In genomic region chr14:86684585-86685503, GRCm38 (mm10) we compare ENCODE assay signal across 10 mouse cellular contexts.
DNase-seq lines count a peak whose midpoint lies in the region; ATAC-seq and TF ChIP-seq lines count a peak whose summit lies in the region.
"Had no signal": no experiment of that assay in that cellular context is flagged by ENCODE, and none has a peak within 500 bp of the region (broad histone marks: within the 10 kb centered on the region; RNA-seq: fewer than 3 reads in every experiment).

No protein-coding gene starts in this region.

- H3K9me3 ChIP-seq in heart, embryonic 12.5 days (replicated peaks), result no peaks in the 10 kb centered on the region
- H3K9me3 ChIP-seq in forebrain, embryonic 12.5 days, result no peaks in the 10 kb centered on the region
- no peaks in the 10 kb centered on the region for H3K9me3 ChIP-seq in midbrain, embryonic 16.5 days (replicated peaks; ENCODE audit: control insufficient read depth, low read length, poor library complexity, severe bottlenecking)

- no peak for ATAC-seq in heart, embryonic 12.5 days (ENCODE audit: insufficient number of reproducible peaks, low FRiP score)
- peak; percentile 51 for ATAC-seq in forebrain, embryonic 12.5 days (ENCODE audit: low FRiP score)
- peak; percentile 70 for ATAC-seq in midbrain, embryonic 16.5 days

- H3K9ac ChIP-seq in heart, embryonic 12.5 days, result no peak overlapping the region
- no peak overlapping the region for H3K9ac ChIP-seq in forebrain, embryonic 12.5 days
- peak overlapping the region; percentile 18; the same call in 1 of the 2 replicates for H3K9ac ChIP-seq in midbrain, embryonic 16.5 days (ENCODE audit: low read depth, low read length)

- H3K4me3 ChIP-seq in heart, embryonic 12.5 days, result no peak overlapping the region
- no peak overlapping the region for H3K4me3 ChIP-seq in forebrain, embryonic 12.5 days (replicated peaks)
- no peak overlapping the region for H3K4me3 ChIP-seq in lung, adult 2 months (replicated peaks; ENCODE audit: extremely low read depth, low read depth, low read length)
- no peak overlapping the region for H3K4me3 ChIP-seq in midbrain, embryonic 16.5 days (ENCODE audit: low read depth, low read length)
- H3K4me3 ChIP-seq: erythroblast, embryonic 14.5 days had no signal

- H3K4me2 ChIP-seq in heart, embryonic 12.5 days, result peak overlapping the region; percentile 3; the same call in 1 of the 2 replicates
- H3K4me2 ChIP-seq in forebrain, embryonic 12.5 days, result no peak overlapping the region
- H3K4me2 ChIP-seq in midbrain, embryonic 16.5 days (ENCODE audit: low read length), result peak overlapping the region; percentile 40

- H3K4me1 ChIP-seq in heart, embryonic 12.5 days (replicated peaks), result peaks cover 8% of the 10 kb centered on the region
- peaks cover 6% of the 10 kb centered on the region; the same call in 1 of the 2 replicates for H3K4me1 ChIP-seq in forebrain, embryonic 12.5 days
- H3K4me1 ChIP-seq in lung, adult 2 months (ENCODE audit: control insufficient read depth, insufficient read depth, low read length), result no peaks in the 10 kb centered on the region; the same call in 1 of the 2 replicates
- peaks cover 10% of the 10 kb centered on the region for H3K4me1 ChIP-seq in midbrain, embryonic 16.5 days (ENCODE audit: control insufficient read depth, insufficient read depth, low read length)

- H3K27me3 ChIP-seq in heart, embryonic 12.5 days (replicated peaks), result no peaks in the 10 kb centered on the region
- no peaks in the 10 kb centered on the region for H3K27me3 ChIP-seq in forebrain, embryonic 12.5 days
- no peaks in the 10 kb centered on the region for H3K27me3 ChIP-seq in midbrain, embryonic 16.5 days (ENCODE audit: control insufficient read depth, insufficient read depth, low read depth, low read length)

- DNase-seq in heart, postnatal 14 days, result no peak
- DNase-seq in lung, adult 2 months, result peak; percentile 10
- no peak for DNase-seq in adipocyte (ENCODE audit: low spot score)
- no peak for DNase-seq in gastrocnemius, postnatal 10 days
- no peak for DNase-seq in adrenal gland, adult 8-10 months
- DNase-seq: cerebellum, adult 9-11 months had no signal

- TF ChIP-seq POLR2A in lung, adult 2 months (IDR thresholded peaks at IDR 0.05; ENCODE audit: borderline replicate concordance, extremely low read depth, low read depth, low read length), result no peak

- intact Hi-C loops in heart, postnatal 14 days (cut with DNase I), result no loop called here

- WGBS in heart, embryonic 12.5 days, result 39% methylated on average over 11 of the region's 11 CpGs
- WGBS in forebrain, embryonic 12.5 days, result 62% methylated on average over 11 of the region's 11 CpGs
- 30% methylated on average over 11 of the region's 11 CpGs for WGBS in lung, adult 2 months
- WGBS in midbrain, embryonic 16.5 days, result 25% methylated on average over 11 of the region's 11 CpGs

- no peak overlapping the region for H3K27ac ChIP-seq in heart, embryonic 12.5 days (ENCODE audit: poor library complexity, severe bottlenecking)
- no peak overlapping the region for H3K27ac ChIP-seq in forebrain, embryonic 12.5 days
- peak overlapping the region; percentile 68 for H3K27ac ChIP-seq in midbrain, embryonic 16.5 days (ENCODE audit: low read length)

- no peaks in the 10 kb centered on the region for H3K36me3 ChIP-seq in heart, embryonic 12.5 days
- H3K36me3 ChIP-seq in forebrain, embryonic 12.5 days (replicated peaks), result no peaks in the 10 kb centered on the region
- no peaks in the 10 kb centered on the region for H3K36me3 ChIP-seq in midbrain, embryonic 16.5 days (ENCODE audit: control insufficient read depth, insufficient read depth, low read length)

- TF ChIP-seq CTCF in lung, adult 2 months (IDR thresholded peaks at IDR 0.05; ENCODE audit: insufficient read depth, low read length), result no peak
